ENCODE assay signal across 11 mouse cellular contexts in genomic region chr16:70585964-70586363, GRCm38 (mm10).
DNase-seq lines count a peak whose midpoint lies in the region; TF ChIP-seq lines count a peak whose summit lies in the region.
"Had no signal": no experiment of that assay in that cellular context is flagged by ENCODE, and none has a peak within 500 bp of the region (broad histone marks: within the 10 kb centered on the region; RNA-seq: fewer than 3 reads in every experiment).

No protein-coding gene starts in this region.

- intact Hi-C loops in left cerebral cortex, adult 2 months (cut with DNase I) = loop anchor here (5.0 kb wide), 2 partner anchors 56 to 251 kb away; no protein-coding TSS in a partner anchor

- TF ChIP-seq CTCF in left cerebral cortex, adult 2 months (IDR thresholded peaks at IDR 0.05) = no peak

- H3K27ac ChIP-seq in left cerebral cortex, adult 2 months = no peak overlapping the region
- H3K27ac ChIP-seq: liver, embryonic 14.5 days had no signal

- H3K4me3 ChIP-seq in left cerebral cortex, adult 2 months = no peak overlapping the region
- H3K4me3 ChIP-seq: erythroblast, embryonic 14.5 days had no signal

- peak; percentile 8 to 37 for DNase-seq in heart, adult 18-20 months
- DNase-seq in heart, adult 8-10 months (ENCODE audit: low spot score) = no peak
- peak; percentile 61 to 88 for DNase-seq in frontal cortex, postnatal 36 days (ENCODE audit: low spot score in 2 of 2)
- DNase-seq in left cerebral cortex, adult 2 months (ENCODE audit: extremely low spot score in 1 of 2, low spot score in 2 of 2) = peak; percentile 45 to 52
- DNase-seq in right cerebral cortex, postnatal 36 days (ENCODE audit: low spot score in 2 of 2) = peak; percentile 52 to 78
- DNase-seq in kidney, adult 11 months = no peak
- no peak for DNase-seq in liver
- DNase-seq: gastrocnemius, postnatal 25 days; kidney, postnatal 36 days had no signal

Comparison
In these comparisons a context has a peak if more than half of its experiments do, and no peak if none do; other contexts are left out.
1. DNase-seq: peak in heart, adult 18-20 months (2 of 2), frontal cortex, postnatal 36 days (2 of 2), left cerebral cortex, adult 2 months (2 of 2) and right cerebral cortex, postnatal 36 days (2 of 2); none in heart, adult 8-10 months (single experiment), kidney, adult 11 months (single experiment) and liver (single experiment).